In genomic region chr5:78608317-78608716, GRCm38 (mm10) we compare ENCODE assay signal across 21 mouse cellular contexts.
DNase-seq lines count a peak whose midpoint lies in the region; ATAC-seq and TF ChIP-seq lines count a peak whose summit lies in the region.
"Had no signal": no experiment of that assay in that cellular context is flagged by ENCODE, and none has a peak within 500 bp of the region (broad histone marks: within the 10 kb centered on the region; RNA-seq: fewer than 3 reads in every experiment).

No protein-coding gene starts in this region.

- no peak overlapping the region for H3K27ac ChIP-seq in lung, embryonic 14.5 days (ENCODE audit: low read depth)
- H3K27ac ChIP-seq in lung, embryonic 15.5 days, result no peak overlapping the region
- no peak overlapping the region for H3K27ac ChIP-seq in lung, embryonic 16.5 days (ENCODE audit: low read length)

- ATAC-seq in lung, embryonic 14.5 days (ENCODE audit: insufficient read depth), result peak; percentile 91
- ATAC-seq in lung, embryonic 15.5 days (ENCODE audit: borderline replicate concordance, extremely low read depth, low FRiP score, low TSS enrichment), result peak; percentile 75
- ATAC-seq in lung, embryonic 16.5 days (ENCODE audit: low read depth), result peak; percentile 86
- ATAC-seq: activated CD4-positive, CD25-positive, alpha-beta regulatory T cell, adult 4 months; CD4-positive, CD25-positive, alpha-beta regulatory T cell, adult 4 months; Patski had no signal

- H3K4me1 ChIP-seq in lung, embryonic 14.5 days (ENCODE audit: insufficient read depth), result no peaks in the 10 kb centered on the region
- H3K4me1 ChIP-seq in lung, embryonic 15.5 days, result no peaks in the 10 kb centered on the region
- no peaks in the 10 kb centered on the region for H3K4me1 ChIP-seq in lung, embryonic 16.5 days (replicated peaks; ENCODE audit: control insufficient read depth, insufficient read depth, low read length)

- H3K27me3 ChIP-seq in lung, embryonic 14.5 days (ENCODE audit: insufficient read depth, low read length), result no peaks in the 10 kb centered on the region
- H3K27me3 ChIP-seq in lung, embryonic 15.5 days, result no peaks in the 10 kb centered on the region
- no peaks in the 10 kb centered on the region for H3K27me3 ChIP-seq in lung, embryonic 16.5 days (ENCODE audit: control insufficient read depth, insufficient read depth, low read depth, low read length)
- H3K27me3 ChIP-seq: CH12.LX, Patski had no signal

- H3K9ac ChIP-seq in lung, embryonic 14.5 days, result no peak overlapping the region
- no peak overlapping the region for H3K9ac ChIP-seq in lung, embryonic 15.5 days
- no peak overlapping the region for H3K9ac ChIP-seq in lung, embryonic 16.5 days (ENCODE audit: low read length)

- H3K9me3 ChIP-seq in lung, embryonic 14.5 days (ENCODE audit: low read depth, low read length), result no peaks in the 10 kb centered on the region; the same call in 1 of the 2 replicates
- H3K9me3 ChIP-seq in lung, embryonic 15.5 days, result no peaks in the 10 kb centered on the region
- no peaks in the 10 kb centered on the region for H3K9me3 ChIP-seq in lung, embryonic 16.5 days (ENCODE audit: control insufficient read depth, low read length)

- no peaks in the 10 kb centered on the region for H3K36me3 ChIP-seq in lung, embryonic 14.5 days (ENCODE audit: insufficient read depth)
- no peaks in the 10 kb centered on the region for H3K36me3 ChIP-seq in lung, embryonic 15.5 days
- H3K36me3 ChIP-seq in lung, embryonic 16.5 days (ENCODE audit: control insufficient read depth, insufficient read depth, low read length), result no peaks in the 10 kb centered on the region
- H3K36me3 ChIP-seq: G1E had no signal

- no peak overlapping the region for H3K4me3 ChIP-seq in lung, embryonic 14.5 days (ENCODE audit: low read depth, low read length)
- no peak overlapping the region for H3K4me3 ChIP-seq in lung, embryonic 15.5 days
- no peak overlapping the region for H3K4me3 ChIP-seq in lung, embryonic 16.5 days (ENCODE audit: low read length)

- WGBS in lung, embryonic 14.5 days, result 31% methylated on average over 4 of the region's 4 CpGs
- WGBS in lung, embryonic 15.5 days, result 41% methylated on average over 4 of the region's 4 CpGs
- 28% methylated on average over 4 of the region's 4 CpGs for WGBS in lung, embryonic 16.5 days

- DNase-seq in lung, embryonic 14.5 days, result peak; percentile 79
- DNase-seq in lung, postnatal 36 days, result no peak
- no peak for DNase-seq in lung, postnatal 10 days
- no peak for DNase-seq in lung, adult 18-20 months
- DNase-seq: adrenal gland, adult 2 months; adrenal gland, adult 8-10 months; adrenal gland, postnatal 10 days; adrenal gland, postnatal 14 days; adrenal gland, postnatal 25 days; adrenal gland, postnatal 36 days; B cell, adult 2 months; cerebellum, adult 11 months; cerebellum, adult 11-12 months; cerebellum, adult 18-20 months had no signal

- TF ChIP-seq CTCF in lung, embryonic 14.5 days (IDR thresholded peaks at IDR 0.05; ENCODE audit: low read depth), result no peak

- H3K4me2 ChIP-seq in lung, embryonic 14.5 days, result no peak overlapping the region
- no peak overlapping the region for H3K4me2 ChIP-seq in lung, embryonic 15.5 days
- no peak overlapping the region for H3K4me2 ChIP-seq in lung, embryonic 16.5 days (ENCODE audit: low read depth, low read length)
